Mouse (Mus musculus) kidney, adult 2 months (tissue): ENCODE results near the gene Krtap9-1. TPM values are rescaled to one million over a fixed set of nuclear protein-coding genes. Genes with fewer than 3 reads are reported as not detected.

ENCODE experiments used
- DNase-seq: peaks from one replicate; pipeline ENCODE4 v3.0.0; 2021
- H3K27ac ChIP-seq: fragments of 200-500 bp; 2 replicates; pipeline ENCODE4 v1.5.1; 2012; ENCODE audit warnings: low read depth, low read length, control low read depth, inconsistent platforms; ENCODE audit not compliant: insufficient read depth
- H3K27me3 ChIP-seq: fragments of 200-500 bp; replicated peaks from 2 replicates; pipeline ENCODE4 v1.6.1; 2012; ENCODE audit warnings: mild to moderate bottlenecking, moderate library complexity, low read length, inconsistent platforms; ENCODE audit not compliant: control insufficient read depth, insufficient read depth
- H3K36me3 ChIP-seq: fragments of 200-500 bp; 2 replicates; pipeline ENCODE4 v1.6.1; 2012; ENCODE audit warnings: mild to moderate bottlenecking, moderate library complexity, low read length, inconsistent platforms; ENCODE audit not compliant: control insufficient read depth, insufficient read depth
- H3K4me1 ChIP-seq: fragments of 200-500 bp; 2 replicates; pipeline ENCODE4 v1.6.1; 2011; ENCODE audit warnings: low read length; ENCODE audit not compliant: control insufficient read depth, insufficient read depth
- H3K4me3 ChIP-seq: fragments of 200-500 bp; 2 replicates; pipeline ENCODE4 v1.5.1; 2011; ENCODE audit warnings: mild to moderate bottlenecking, low read depth, low read length, control low read depth; ENCODE audit not compliant: insufficient read depth
- CTCF ChIP-seq: fragments of 200-500 bp; conservative IDR thresholded peaks from 2 replicates; pipeline ENCODE4 v1.5.1; 2011; ENCODE audit warnings: low read depth, mild to moderate bottlenecking, control low read depth, low read length, moderate library complexity, mixed read lengths; ENCODE audit not compliant: insufficient read depth, insufficient read length
- POLR2A ChIP-seq: fragments of 200-500 bp; IDR thresholded peaks from one replicate; pipeline ENCODE4 v1.6.1; 2011; ENCODE audit warnings: low read depth, low read length, control low read depth
- WGBS: fragments of 180-500 bp; shearing (Covaris S2); methylation state at CpG from one replicate; pipeline ENCODE4 v1.1.7; 2018; 5-methylcytosine and 5-hydroxymethylcytosine counted together
- polyA plus RNA-seq: library from polyadenylated mRNA; depleted of rRNA; stranded (reverse); fragments of >200 nt; gene quantifications from 2 replicates; pipeline ENCODE4 v1.2.3, GENCODE M21; 2012; rRNA removed

The Krtap9-1 gene
- polyA plus RNA-seq, 1 experiment: not detected

- no peak within 1 kb of the TSS for H3K4me3 ChIP-seq
- no peaks in the 10 kb centered on the region for H3K27me3 ChIP-seq
- no peak within 1 kb of the TSS for H3K27ac ChIP-seq
- H3K36me3 ChIP-seq: no peaks in the 10 kb centered on the region
- H3K4me1 ChIP-seq: no peaks in the 10 kb centered on the region
- TF ChIP-seq POLR2A (no peak), CTCF (no peak)
- no peak for DNase-seq
- 85% methylated on average over 2 of the region's 2 CpGs for WGBS
Observed at GRCm38 (mm10) chr11:99907620-99908019, 34.4 kb downstream of the Krtap9-1 start, which contains the start of gene Krtap31-1. Gene Krtap31-1 (plus strand): TSS chr11:99907920.

- WGBS: 84% methylated on average over 3 of the region's 3 CpGs
- Histone ChIP-seq H3K4me1 (no peaks in the 10 kb centered on the region), H3K4me3 (no peak within 1 kb of the TSS), H3K27me3 (no peaks in the 10 kb centered on the region), H3K27ac (no peak within 1 kb of the TSS), H3K36me3 (no peaks in the 10 kb centered on the region)
- no peak for TF ChIP-seq POLR2A
- DNase-seq: no peak
Observed at GRCm38 (mm10) chr11:99914451-99914850, 41.3 kb downstream of the Krtap9-1 start, which contains the start of gene Gm11565. Gene Gm11565 (plus strand): TSS chr11:99914751.

Other genes with a start within 250 kb of the Krtap9-1 start
- gene Krtap4-1, start 245.2 kb upstream of the Krtap9-1 start, polyA plus RNA-seq: not detected in 2 replicates
- gene Krtap4-2, start 238.3 kb upstream of the Krtap9-1 start, polyA plus RNA-seq: not detected in 2 replicates
- gene Krtap4-7, start 229.3 kb upstream of the Krtap9-1 start, polyA plus RNA-seq: not detected in 2 replicates
- not detected in 2 replicates for gene Gm11555, start 223.2 kb upstream of the Krtap9-1 start, polyA plus RNA-seq
- not detected in 2 replicates for gene Gm11563, start 214.4 kb upstream of the Krtap9-1 start, polyA plus RNA-seq
- gene Krtap4-6, start 207.4 kb upstream of the Krtap9-1 start, polyA plus RNA-seq: not detected in 2 replicates
- gene Gm14190, start 182.6 kb upstream of the Krtap9-1 start, polyA plus RNA-seq: not detected in 2 replicates
- gene Gm14180, start 139.1 kb upstream of the Krtap9-1 start, polyA plus RNA-seq: not detected in 2 replicates
- gene Gm11595, start 100.5 kb upstream of the Krtap9-1 start, polyA plus RNA-seq: not detected in 2 replicates
- not detected in 2 replicates for gene Krtap4-8, start 92.7 kb upstream of the Krtap9-1 start, polyA plus RNA-seq
- not detected in 2 replicates for gene Krtap4-9, start 88.2 kb upstream of the Krtap9-1 start, polyA plus RNA-seq
- not detected in 2 replicates for gene Gm11596, start 79.9 kb upstream of the Krtap9-1 start, polyA plus RNA-seq
- not detected in 2 replicates for gene Gm11569, start 74.5 kb upstream of the Krtap9-1 start, polyA plus RNA-seq
- not detected in 2 replicates for gene Gm11554, start 68.9 kb upstream of the Krtap9-1 start, polyA plus RNA-seq
- gene Krtap4-13, start 63.5 kb upstream of the Krtap9-1 start, polyA plus RNA-seq: not detected in 2 replicates
- not detected in 2 replicates for gene Gm11564, start 57.7 kb upstream of the Krtap9-1 start, polyA plus RNA-seq
- gene 2300003K06Rik, start 35.3 kb upstream of the Krtap9-1 start, polyA plus RNA-seq: not detected in 2 replicates
- not detected in 2 replicates for gene Krtap4-16, start 21.8 kb upstream of the Krtap9-1 start, polyA plus RNA-seq
- gene Gm11568, start 15.5 kb upstream of the Krtap9-1 start, polyA plus RNA-seq: not detected in 2 replicates
- gene Gm11559, start 8.9 kb upstream of the Krtap9-1 start, polyA plus RNA-seq: not detected in 2 replicates
- gene Gm11567, start 5.8 kb downstream of the Krtap9-1 start, polyA plus RNA-seq: not detected in 2 replicates
- not detected in 2 replicates for gene Krtap31-1, start 34.5 kb downstream of the Krtap9-1 start, polyA plus RNA-seq
- not detected in 2 replicates for gene Gm11565, start 41.4 kb downstream of the Krtap9-1 start, polyA plus RNA-seq
- not detected in 2 replicates for gene Krtap31-2, start 62.9 kb downstream of the Krtap9-1 start, polyA plus RNA-seq
- gene Krtap9-5, start 75.1 kb downstream of the Krtap9-1 start, polyA plus RNA-seq: not detected in 2 replicates
- gene Krtap29-1, start 105.7 kb downstream of the Krtap9-1 start, polyA plus RNA-seq: not detected in 2 replicates
- gene Krtap16-1, start 113.2 kb downstream of the Krtap9-1 start, polyA plus RNA-seq: not detected in 2 replicates
- gene Krtap17-1, start 120.6 kb downstream of the Krtap9-1 start, polyA plus RNA-seq: not detected in 2 replicates
- gene Krt33a, start 142.8 kb downstream of the Krtap9-1 start, polyA plus RNA-seq: not detected in 2 replicates
- not detected in 2 replicates for gene Krt33b, start 156.5 kb downstream of the Krtap9-1 start, polyA plus RNA-seq
- gene Krt34, start 168.2 kb downstream of the Krtap9-1 start, polyA plus RNA-seq: not detected in 2 replicates
- gene Krt31, start 177.2 kb downstream of the Krtap9-1 start, polyA plus RNA-seq: not detected in 2 replicates
- not detected in 2 replicates for gene Krt32, start 214.8 kb downstream of the Krtap9-1 start, polyA plus RNA-seq
- not detected in 2 replicates for gene Krt35, start 222.9 kb downstream of the Krtap9-1 start, polyA plus RNA-seq
- gene Krt36, start 232.2 kb downstream of the Krtap9-1 start, polyA plus RNA-seq: 0.11 TPM in 1 of 2 replicates, not detected in the other
- gene Krt13, start 248.2 kb downstream of the Krtap9-1 start, polyA plus RNA-seq: not detected in 2 replicates